Mouse (Mus musculus): ENCODE measurements around the gene Hinfp. TPM values are rescaled to one million over a fixed set of nuclear protein-coding genes. Genes with fewer than 3 reads are reported as not detected.
"Not testable (repeated sequence)": the region's sequence is repeated elsewhere in the genome, so short reads cannot be mapped to it uniquely, and the experiment has no call there.

Gene Hinfp
- total RNA-seq, 2 experiments from 2014 or later: 35.2 to 59.1 TPM

DNA sequence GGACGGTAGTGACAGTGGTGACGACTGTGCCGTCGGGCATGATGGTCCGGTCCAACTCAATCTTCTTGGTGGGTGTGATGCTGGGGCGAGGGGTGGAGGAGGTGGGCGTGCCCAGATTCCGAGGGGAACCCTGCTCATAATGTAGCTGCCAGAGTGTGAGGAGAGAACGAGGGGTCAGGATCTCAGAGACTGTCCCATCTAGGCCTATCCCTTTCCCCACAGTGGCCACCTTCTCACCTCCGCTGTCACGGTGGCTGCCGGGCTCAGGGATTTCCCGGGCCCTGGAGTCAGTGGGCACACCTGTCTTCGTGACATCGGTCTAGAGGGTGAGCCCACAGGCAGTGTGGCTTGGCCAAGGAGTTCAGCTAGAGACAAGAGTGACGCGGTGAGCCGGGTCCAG, 9.4 kb upstream of the Hinfp start:
- no peak for ATAC-seq (replicated peaks; ENCODE audit: low FRiP score, poor library complexity, severe bottlenecking)

DNA sequence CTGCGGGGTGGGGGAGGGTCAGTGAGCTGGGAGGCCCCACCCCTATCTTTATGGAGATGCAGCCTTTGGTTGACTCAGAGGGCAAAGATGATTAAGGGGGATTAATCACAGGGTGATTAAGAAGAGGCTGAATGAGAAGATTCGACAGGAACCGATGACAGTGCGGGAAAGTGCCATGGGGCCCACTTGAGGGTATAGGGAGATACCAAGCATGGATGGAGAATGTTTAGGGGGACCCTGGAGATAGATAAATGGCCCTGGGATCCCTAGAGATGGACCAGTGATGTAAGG, 8.7 kb upstream of the Hinfp start:
- ATAC-seq (replicated peaks; ENCODE audit: low FRiP score, poor library complexity, severe bottlenecking): no peak

DNA sequence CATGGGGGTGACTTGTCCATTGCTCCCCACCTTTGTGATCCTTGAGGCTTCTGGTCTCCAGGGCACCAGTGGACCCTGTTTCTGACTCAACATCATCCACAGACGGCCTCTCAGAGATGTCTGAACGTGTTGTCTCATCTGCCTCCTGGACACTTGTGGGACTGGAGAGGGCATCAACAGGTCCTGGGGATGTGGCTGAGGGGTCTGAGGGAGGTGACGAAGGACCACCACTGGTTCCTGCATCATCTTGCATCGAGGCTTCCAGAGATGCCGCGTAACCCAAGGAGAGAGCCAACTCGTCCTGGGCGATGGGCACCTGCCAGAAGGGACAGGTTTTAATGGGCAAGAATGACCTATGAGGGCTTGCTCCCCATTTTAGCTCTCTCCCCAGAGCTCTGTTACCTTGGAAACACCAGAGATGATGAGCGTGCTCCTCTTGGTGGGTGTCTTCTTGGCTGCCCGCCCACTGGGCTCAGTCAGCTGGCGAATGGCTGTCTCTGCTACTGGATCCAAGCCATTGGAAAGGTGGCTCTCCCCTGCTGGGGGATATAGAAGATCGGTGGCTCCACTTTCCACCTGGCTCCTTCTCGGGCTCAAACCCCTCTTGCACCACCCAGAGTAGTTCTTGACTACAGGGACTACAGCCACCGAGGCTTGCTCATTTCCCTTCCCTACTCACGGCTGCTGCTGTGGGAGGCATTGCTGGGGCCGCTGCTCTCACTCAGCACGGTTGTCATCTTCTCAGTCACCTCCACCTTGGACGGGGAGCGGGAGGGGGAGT, 8.2 kb upstream of the Hinfp start:
- ATAC-seq (replicated peaks; ENCODE audit: low FRiP score, poor library complexity, severe bottlenecking): no peak

DNA sequence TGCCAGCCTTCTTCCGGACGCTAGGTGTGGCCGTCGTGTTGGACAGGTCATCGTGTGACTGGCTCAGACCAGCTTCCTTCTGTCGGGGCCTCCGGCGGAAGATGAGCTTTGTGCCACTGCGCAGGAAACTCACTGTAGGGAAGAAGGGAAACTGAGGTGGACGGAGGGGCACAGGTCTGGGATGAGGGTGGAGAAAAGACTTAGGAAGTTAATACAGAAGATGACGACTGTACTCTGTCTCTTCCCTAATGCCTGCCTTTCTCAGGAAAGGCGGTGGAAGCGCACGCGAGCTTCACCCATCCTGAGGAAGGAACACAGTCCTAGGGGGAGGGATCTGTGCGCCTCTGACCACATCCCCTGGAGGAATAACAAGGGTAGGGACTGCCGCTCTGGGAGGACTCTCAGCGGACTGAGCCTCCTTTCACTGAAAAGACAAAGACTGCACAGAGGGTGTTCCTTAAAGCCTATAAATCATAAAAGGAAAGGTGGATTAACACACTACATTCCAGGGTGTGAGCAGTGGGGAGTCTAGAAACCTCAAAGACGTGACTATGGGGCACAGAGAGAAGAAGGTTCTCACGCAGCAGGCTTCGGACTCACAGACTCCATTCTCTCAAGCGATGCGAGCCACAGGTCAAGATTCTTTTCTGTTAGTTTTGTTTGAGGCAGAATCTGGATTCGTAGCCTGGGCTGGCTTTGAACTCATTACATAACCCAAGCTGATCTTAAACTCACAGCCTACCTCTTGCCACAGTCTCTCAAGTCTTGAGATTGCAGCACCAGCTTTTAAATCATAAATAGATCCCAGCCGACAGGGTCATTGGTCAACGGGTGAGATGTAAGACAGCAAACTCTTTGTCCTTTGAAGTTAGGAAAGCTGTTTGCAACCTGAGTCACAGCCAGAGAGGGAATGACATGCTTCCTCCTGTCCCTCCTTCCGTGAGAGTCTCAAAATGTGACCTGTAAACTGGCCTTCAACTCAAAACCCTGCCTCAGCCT, 6.0 kb upstream of the Hinfp start:
- ATAC-seq (replicated peaks; ENCODE audit: low FRiP score, poor library complexity, severe bottlenecking): no peak

GRCm38 (mm10) chr9:44310750-44311135, 5.3 kb upstream of the Hinfp start:
- ATAC-seq (replicated peaks; ENCODE audit: low FRiP score, poor library complexity, severe bottlenecking): no peak

GRCm38 (mm10) chr9:44309756-44310155, 4.3 kb upstream of the Hinfp start:
- no peak for ATAC-seq (replicated peaks; ENCODE audit: low FRiP score, poor library complexity, severe bottlenecking)

GRCm38 (mm10) chr9:44307248-44307647, 1.8 kb upstream of the Hinfp start:
- no peak for ATAC-seq (replicated peaks; ENCODE audit: low FRiP score, poor library complexity, severe bottlenecking)

DNA sequence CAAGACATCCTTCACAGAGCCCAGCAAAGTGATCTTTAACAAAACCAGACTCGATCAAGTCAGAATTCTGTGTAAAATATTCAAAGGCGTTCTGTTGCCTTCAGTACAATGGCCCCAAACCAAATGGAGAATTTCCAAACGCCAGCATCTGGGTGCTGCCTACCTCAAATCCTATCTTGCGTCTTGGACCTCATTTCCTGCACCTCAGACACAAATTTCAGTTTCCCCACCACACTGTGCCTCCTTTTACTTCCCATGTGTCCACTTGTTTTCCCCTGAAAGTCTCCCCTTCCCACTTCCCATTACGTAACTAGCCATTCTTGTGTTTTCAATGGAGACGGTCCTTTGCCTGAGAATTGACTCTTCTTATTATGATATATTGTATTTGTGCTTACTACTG, 1.1 kb upstream of the Hinfp start:
- no peak for ATAC-seq (replicated peaks; ENCODE audit: low FRiP score, poor library complexity, severe bottlenecking)

DNA sequence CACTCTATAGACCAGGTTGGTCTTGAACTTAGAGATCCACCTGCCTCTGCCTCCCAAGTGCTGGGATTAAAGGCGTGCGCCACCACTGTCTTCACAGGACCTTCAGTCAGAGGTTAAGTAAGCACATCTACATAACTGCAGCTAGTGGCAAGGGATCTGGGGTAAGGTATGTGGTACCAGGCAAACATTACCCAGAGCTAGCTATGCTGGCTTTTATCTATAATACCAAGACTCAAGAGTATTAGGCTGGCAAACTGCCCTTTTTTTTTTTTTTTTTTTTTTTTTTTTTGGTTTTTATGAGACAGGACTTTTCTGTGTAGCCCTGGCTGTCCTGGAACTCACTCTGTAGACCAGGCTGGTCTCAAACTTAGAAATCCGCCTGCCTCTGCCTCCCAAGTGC, 5.5 kb downstream of the Hinfp start:
- ATAC-seq (replicated peaks; ENCODE audit: low FRiP score, poor library complexity, severe bottlenecking): not testable (repeated sequence)

GRCm38 (mm10) chr9:44292490-44292889, 13.0 kb downstream of the Hinfp start:
- no peak for ATAC-seq (replicated peaks; ENCODE audit: low FRiP score, poor library complexity, severe bottlenecking)

DNA sequence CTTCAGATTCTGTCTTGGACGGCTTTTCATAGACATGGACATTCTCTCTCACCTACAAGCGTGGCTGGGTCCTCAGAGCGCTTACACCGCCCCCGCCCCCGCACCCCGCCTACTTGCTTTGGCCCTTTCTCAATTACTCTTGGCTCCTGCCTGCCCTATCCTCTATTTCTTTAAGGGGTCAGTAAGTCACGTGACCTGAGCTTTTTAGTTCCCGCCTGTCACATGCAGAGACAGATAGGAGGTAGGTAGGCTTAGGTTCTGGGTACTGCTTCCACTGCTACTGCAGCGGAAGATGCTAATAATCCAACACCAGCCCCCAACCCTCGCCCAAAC, 16.5 kb downstream of the Hinfp start:
- peak; percentile 32 for ATAC-seq (replicated peaks; ENCODE audit: low FRiP score, poor library complexity, severe bottlenecking)

GRCm38 (mm10) chr9:44288076-44288958, 17.2 kb downstream of the Hinfp start, which contains the start of gene Abcg4:
Gene Abcg4 (minus strand): TSS chr9:44288615.
- ATAC-seq (replicated peaks; ENCODE audit: low FRiP score, poor library complexity, severe bottlenecking): peak; percentile 74

GRCm38 (mm10) chr9:44287401-44288075, 17.9 kb downstream of the Hinfp start:
- ATAC-seq (replicated peaks; ENCODE audit: low FRiP score, poor library complexity, severe bottlenecking): peak; percentile 56

DNA sequence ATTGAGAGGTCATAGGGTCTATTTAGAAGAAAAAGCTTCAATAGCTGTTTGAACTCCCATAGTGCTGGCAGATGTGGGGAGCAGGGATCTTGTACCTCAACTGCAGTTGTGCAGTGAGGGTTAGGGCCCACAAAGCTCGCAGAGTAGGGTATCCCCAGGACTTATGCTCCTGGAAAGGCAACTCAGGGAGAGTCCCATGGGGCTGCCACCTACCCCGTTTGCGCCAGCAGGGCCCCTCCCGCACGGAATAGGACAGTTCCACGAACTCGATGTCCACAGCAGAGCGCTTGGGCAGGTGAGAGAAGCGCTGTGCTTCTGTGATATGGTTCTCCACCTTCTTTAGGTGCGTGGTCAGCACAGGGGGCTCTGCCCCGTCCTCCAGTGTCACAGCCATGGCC, 18.5 kb downstream of the Hinfp start:
- ATAC-seq (replicated peaks; ENCODE audit: low FRiP score, poor library complexity, severe bottlenecking): peak; percentile 17; the same call in 1 of the 2 replicates

DNA sequence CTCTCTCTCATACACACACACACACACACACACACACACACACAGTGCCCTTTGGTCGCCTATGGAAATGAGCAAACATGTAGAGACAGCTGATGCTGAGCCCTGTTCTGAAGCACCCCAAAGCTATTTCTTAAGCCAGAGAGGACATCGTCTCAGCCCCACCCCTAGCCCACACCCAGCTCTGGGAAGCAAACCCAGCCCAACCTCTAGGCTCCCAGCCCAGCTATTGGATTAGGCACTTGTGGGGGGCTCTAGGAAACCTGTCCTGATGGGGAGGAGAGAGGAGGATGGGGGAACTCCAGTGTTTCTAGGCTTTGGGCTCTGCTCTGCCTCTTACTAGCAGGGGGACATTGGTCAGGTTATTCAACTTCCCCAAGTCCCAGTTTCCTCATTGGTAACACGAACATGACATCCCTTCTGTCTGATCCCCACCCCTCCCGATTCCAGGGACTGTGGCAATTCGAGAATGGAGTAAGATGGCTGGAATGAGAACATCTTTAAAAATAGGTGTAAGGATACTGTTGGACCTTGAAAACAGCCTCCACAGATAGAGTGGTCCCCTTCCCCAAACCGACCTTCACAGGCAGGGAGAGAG, 19.1 kb downstream of the Hinfp start:
- peak; percentile 66 for ATAC-seq (replicated peaks; ENCODE audit: low FRiP score, poor library complexity, severe bottlenecking)

- no peak for ATAC-seq (replicated peaks; ENCODE audit: low FRiP score, poor library complexity, severe bottlenecking)
Measured at GRCm38 (mm10) chr9:44283183-44283582, 22.3 kb downstream of the Hinfp start.

- no peak for ATAC-seq (replicated peaks; ENCODE audit: low FRiP score, poor library complexity, severe bottlenecking)
Measured at GRCm38 (mm10) chr9:44269973-44270372, 35.5 kb downstream of the Hinfp start.

- ATAC-seq (replicated peaks; ENCODE audit: low FRiP score, poor library complexity, severe bottlenecking): no peak
Measured at GRCm38 (mm10) chr9:44269077-44269476, 36.4 kb downstream of the Hinfp start.

GRCm38 (mm10) chr9:44268432-44268831, 37.0 kb downstream of the Hinfp start, which contains the start of gene Nlrx1:
Gene Nlrx1 (minus strand): TSS chr9:44268599.
- ATAC-seq (replicated peaks; ENCODE audit: low FRiP score, poor library complexity, severe bottlenecking): peak; percentile 70
